Mouse (Mus musculus) myocyte (in vitro differentiated cells): ENCODE results near the gene Zcchc14. TPM values are rescaled to one million over a fixed set of nuclear protein-coding genes. Genes with fewer than 3 reads are reported as not detected.

Experiments
- H3K27me3 ChIP-seq: one replicate; pipeline ENCODE4 v1.6.1; 2011; ENCODE audit not compliant: control insufficient read depth, insufficient read depth, insufficient read length
- H3K36me3 ChIP-seq: one replicate; pipeline ENCODE4 v1.6.1; 2011; ENCODE audit not compliant: control insufficient read depth, insufficient read depth
- H3K4me2 ChIP-seq: one replicate; pipeline ENCODE4 v1.6.1; 2011; ENCODE audit warnings: low read depth, control low read depth
- H3K4me3 ChIP-seq: one replicate; pipeline ENCODE4 v1.5.1; 2011; ENCODE audit warnings: mild to moderate bottlenecking, control low read depth, moderate library complexity
- H3K79me2 ChIP-seq: one replicate; pipeline ENCODE4 v1.6.1; 2011; ENCODE audit not compliant: control insufficient read depth, insufficient read depth
- H3ac ChIP-seq: one replicate; pipeline ENCODE4 v1.6.1; 2011; ENCODE audit not compliant: control insufficient read depth, insufficient read length
- CEBPB ChIP-seq: IDR thresholded peaks from 2 replicates; pipeline ENCODE4 v1.6.1; 2011; ENCODE audit warnings: mild to moderate bottlenecking, moderate library complexity; ENCODE audit not compliant: poor library complexity, insufficient read depth, severe bottlenecking
- E2F4 ChIP-seq: IDR thresholded peaks from one replicate; pipeline ENCODE4 v1.6.1; 2011; ENCODE audit warnings: mild to moderate bottlenecking, control low read depth, moderate library complexity; ENCODE audit not compliant: insufficient read depth
- MAX ChIP-seq: IDR thresholded peaks from one replicate; pipeline ENCODE4 v1.6.1; 2011; ENCODE audit warnings: low read depth, mild to moderate bottlenecking, control low read depth
- MYOD1 ChIP-seq, 3 experiments: IDR thresholded peaks; one replicate each; pipeline ENCODE4 v1.6.1; 2011; ENCODE audit warnings: control low read depth in 2 of 3, low read depth in 2 of 3, mild to moderate bottlenecking in 2 of 3, moderate library complexity in 1 of 3; ENCODE audit not compliant: insufficient read length in 2 of 3, control insufficient read depth in 1 of 3
- MYOG ChIP-seq, 3 experiments: IDR thresholded peaks; one replicate each; pipeline ENCODE4 v1.6.1; 2011; ENCODE audit warnings: control low read depth in 2 of 3, low read depth in 2 of 3, mild to moderate bottlenecking in 2 of 3; ENCODE audit not compliant: insufficient read length in 2 of 3, control insufficient read depth in 1 of 3, insufficient read depth in 1 of 3
- POLR2A ChIP-seq: IDR thresholded peaks from one replicate; pipeline ENCODE4 v1.6.1; 2011; ENCODE audit warnings: low read depth, mild to moderate bottlenecking, control low read depth, moderate library complexity; ENCODE audit not compliant: insufficient read length
- POLR2AphosphoS2 ChIP-seq: IDR thresholded peaks from one replicate; pipeline ENCODE4 v1.6.1; 2011; ENCODE audit warnings: low read depth, control low read depth; ENCODE audit not compliant: insufficient read length
- REST ChIP-seq: IDR thresholded peaks from one replicate; pipeline ENCODE4 v1.6.1; 2011; ENCODE audit warnings: mild to moderate bottlenecking, control low read depth, moderate library complexity; ENCODE audit not compliant: insufficient read depth, insufficient read length
- SRF ChIP-seq: IDR thresholded peaks from one replicate; pipeline ENCODE4 v1.6.1; 2011; ENCODE audit warnings: low read depth; ENCODE audit not compliant: control insufficient read depth, insufficient read length
- TCF12 ChIP-seq: IDR thresholded peaks from one replicate; pipeline ENCODE4 v1.6.1; 2011; ENCODE audit warnings: mild to moderate bottlenecking, control low read depth; ENCODE audit not compliant: poor library complexity, insufficient read depth, severe bottlenecking
- TCF3 ChIP-seq: IDR thresholded peaks from one replicate; pipeline ENCODE4 v1.6.1; 2011; ENCODE audit warnings: low read depth, control low read depth; ENCODE audit not compliant: insufficient read length
- USF1 ChIP-seq: IDR thresholded peaks from one replicate; pipeline ENCODE4 v1.6.1; 2011; ENCODE audit warnings: low read depth, mild to moderate bottlenecking, control low read depth, moderate library complexity
- polyA plus RNA-seq: library from polyadenylated mRNA; unstranded; fragments of >200 nt; fragmentation: generic; extraction: Trizol; gene quantifications from one replicate; pipeline ENCODE4 v1.2.1, GENCODE M21; 2012; ENCODE audit warnings: missing spikeins

Gene Zcchc14
- polyA plus RNA-seq, 1 experiment: 11.9 TPM

GRCm38 (mm10) chr8:121551065-121551985, 101.4 kb downstream of the Zcchc14 start:
- peaks cover 3% of the 10 kb centered on the region for H3K36me3 ChIP-seq
- no peak for TF ChIP-seq POLR2AphosphoS2
- TF ChIP-seq MAX: no peak
- TF ChIP-seq SRF: no peak
- no peak for TF ChIP-seq USF1
- no peak for TF ChIP-seq E2F4
- TF ChIP-seq CEBPB: no peak
- no peak for TF ChIP-seq POLR2A
- TF ChIP-seq MYOG (IDR thresholded peaks at IDR 0.05; ENCODE audit: control insufficient read depth in 1 of 3, insufficient read depth in 1 of 3, insufficient read length in 2 of 3, low read depth in 2 of 3): peak in 1 of 3 experiments; percentile 56
- peak in 1 of 3 experiments; percentile 76 for TF ChIP-seq MYOD1 (IDR thresholded peaks at IDR 0.05; ENCODE audit: control insufficient read depth in 1 of 3, insufficient read length in 2 of 3, low read depth in 2 of 3)
- no peak for TF ChIP-seq TCF12
- TF ChIP-seq TCF3: no peak

DNA sequence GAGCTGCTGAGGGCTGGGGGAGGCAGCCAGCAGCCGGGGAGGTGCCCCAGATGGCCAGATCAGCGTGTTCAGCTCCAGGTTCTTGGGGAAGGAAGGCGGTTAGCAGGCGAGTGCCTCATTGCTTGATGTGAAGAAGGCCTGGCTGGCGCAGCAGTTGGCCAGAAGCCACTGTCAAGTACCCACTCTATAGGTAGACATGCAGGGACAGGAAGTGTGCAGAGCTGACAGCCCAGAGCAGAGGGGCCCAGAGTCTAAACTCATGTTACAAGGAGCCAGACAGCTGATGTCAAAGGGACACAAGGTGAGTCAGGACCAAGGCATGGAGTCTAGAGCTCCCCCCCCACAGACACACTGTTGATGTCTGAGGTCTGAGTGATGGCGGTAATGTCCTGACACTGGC, 102.6 kb downstream of the Zcchc14 start:
- peaks cover 9% of the 10 kb centered on the region for H3K27me3 ChIP-seq
- H3K4me3 ChIP-seq: no peak overlapping the region
- no peak overlapping the region for H3K4me2 ChIP-seq
- peaks cover 3% of the 10 kb centered on the region for H3K36me3 ChIP-seq
- no peak for TF ChIP-seq CEBPB
- TF ChIP-seq TCF12: no peak
- TF ChIP-seq MYOG (IDR thresholded peaks at IDR 0.05; ENCODE audit: control insufficient read depth in 1 of 3, insufficient read depth in 1 of 3, insufficient read length in 2 of 3, low read depth in 2 of 3): no peak
- no peak for TF ChIP-seq POLR2A
- TF ChIP-seq POLR2AphosphoS2: no peak
- no peak for TF ChIP-seq REST
- no peak for TF ChIP-seq USF1
- H3ac ChIP-seq: no peak overlapping the region
- no peaks in the 10 kb centered on the region for H3K79me2 ChIP-seq

More at GRCm38 (mm10) chr8:121551065-121551985, 101.4 kb downstream of the Zcchc14 start:
- H3K4me2 ChIP-seq: no peak overlapping the region
- no peaks in the 10 kb centered on the region for H3K79me2 ChIP-seq
- H3ac ChIP-seq: no peak overlapping the region
- H3K27me3 ChIP-seq: no peaks in the 10 kb centered on the region
- no peak overlapping the region for H3K4me3 ChIP-seq

Other genes with a start within 250 kb of the Zcchc14 start
- gene 1700018B08Rik, start 108.6 kb downstream of the Zcchc14 start, polyA plus RNA-seq: not detected
- gene Fbxo31, start 74.1 kb downstream of the Zcchc14 start, polyA plus RNA-seq: 23.3 TPM
- 186 TPM for gene Map1lc3b, start 62.5 kb downstream of the Zcchc14 start, polyA plus RNA-seq
- gene Jph3, start 76.7 kb upstream of the Zcchc14 start, polyA plus RNA-seq: not detected
- gene Klhdc4, start 176.7 kb upstream of the Zcchc14 start, polyA plus RNA-seq: 31.4 TPM